Comparison of ENCODE assay signal across 17 mouse cellular contexts in the genomic region with DNA sequence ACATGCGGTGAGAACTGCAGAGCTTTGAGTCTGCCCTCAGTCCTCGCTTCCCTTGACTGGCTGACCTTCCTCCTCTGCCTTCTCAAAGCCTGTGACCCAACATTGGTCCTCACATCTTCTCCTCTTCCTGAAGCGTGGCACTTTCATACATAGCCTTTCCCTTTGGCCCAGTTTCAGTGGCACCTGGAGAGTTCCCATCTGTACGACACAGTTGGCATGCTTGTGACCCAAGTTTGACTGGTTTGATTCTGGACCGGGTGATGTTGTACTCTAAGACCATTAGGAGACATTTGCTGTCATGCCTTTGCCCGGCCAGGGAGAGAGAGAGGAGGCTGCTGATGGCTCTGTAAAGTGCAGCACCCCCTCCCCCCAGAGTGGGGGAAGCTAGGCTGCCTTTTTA.
"Had no signal": no experiment of that assay in that cellular context is flagged by ENCODE, and none has a peak within 500 bp of the region (broad histone marks: within the 10 kb centered on the region; RNA-seq: fewer than 3 reads in every experiment).

No protein-coding gene starts in this region.

- H3K36me3 ChIP-seq: limb, embryonic 10.5 days; limb, embryonic 13.5 days; liver, embryonic 13.5 days; midbrain, embryonic 15.5 days; neural tube, embryonic 13.5 days; stomach, embryonic 15.5 days had no signal

- H3K27ac ChIP-seq: limb, embryonic 10.5 days; limb, embryonic 13.5 days; liver, embryonic 13.5 days; midbrain, embryonic 15.5 days; neural tube, embryonic 13.5 days; stomach, embryonic 15.5 days had no signal

- H3K27me3 ChIP-seq: liver, embryonic 13.5 days; midbrain, embryonic 15.5 days; neural tube, embryonic 13.5 days; stomach, embryonic 15.5 days had no signal

- H3K4me2 ChIP-seq: limb, embryonic 13.5 days; liver, embryonic 13.5 days; midbrain, embryonic 11.5 days; midbrain, embryonic 15.5 days; neural tube, embryonic 13.5 days; stomach, embryonic 15.5 days had no signal

- H3K9me3 ChIP-seq: limb, embryonic 10.5 days; limb, embryonic 13.5 days; liver, embryonic 13.5 days; midbrain, embryonic 15.5 days; neural tube, embryonic 13.5 days; stomach, embryonic 15.5 days had no signal

- H3K4me1 ChIP-seq: limb, embryonic 10.5 days; limb, embryonic 13.5 days; liver, embryonic 13.5 days; stomach, embryonic 15.5 days had no signal

- H3K4me3 ChIP-seq: limb, embryonic 10.5 days; limb, embryonic 13.5 days; liver, embryonic 13.5 days; midbrain, embryonic 15.5 days; neural tube, embryonic 13.5 days; stomach, embryonic 15.5 days had no signal

- H3K9ac ChIP-seq: limb, embryonic 13.5 days; liver, embryonic 13.5 days; midbrain, embryonic 15.5 days; neural tube, embryonic 13.5 days; stomach, embryonic 15.5 days had no signal

- DNase-seq: kidney, adult 9 months; kidney, postnatal 14 days; kidney, postnatal 4 days; liver; liver, embryonic 13.5 days; lung, adult 2 months; lung, postnatal 14 days; lung, postnatal 4 days; right cerebral cortex, postnatal 25 days; spleen, adult 18-20 months; thymus, postnatal 25 days had no signal

- ATAC-seq: midbrain, embryonic 15.5 days had no signal
